Mouse (Mus musculus): ENCODE measurements around the gene Hpgd. TPM values are rescaled to one million over a fixed set of nuclear protein-coding genes. Genes with fewer than 3 reads are reported as not detected.

Hpgd gene
- polyA plus RNA-seq, 1 experiment = 1.8 TPM

- Histone ChIP-seq H3K4me1 (ENCODE audit: control insufficient read depth, insufficient read depth, low read length) (no peaks in the 10 kb centered on the region), H3K27me3 (ENCODE audit: control insufficient read depth, insufficient read depth, low read length, poor library complexity, severe bottlenecking) (no peaks in the 10 kb centered on the region), H3K4me3 (ENCODE audit: low read depth, low read length) (no peak overlapping the region), H3K36me3 (ENCODE audit: control insufficient read depth, insufficient read depth, low read length, poor library complexity, severe bottlenecking) (no peaks in the 10 kb centered on the region), H3K9ac (ENCODE audit: low read depth, poor library complexity, severe bottlenecking) (no peak overlapping the region), H3K9me3 (replicated peaks; ENCODE audit: control insufficient read depth, insufficient read depth, low read length, poor library complexity, severe bottlenecking) (no peaks in the 10 kb centered on the region), H3K27ac (ENCODE audit: insufficient read depth, low read length) (no peak overlapping the region)
- TF ChIP-seq POLR2A (IDR thresholded peaks at IDR 0.05; ENCODE audit: insufficient read depth, low read length) (no peak), CTCF (IDR thresholded peaks at IDR 0.05; ENCODE audit: low read depth, low read length) (no peak), EP300 (IDR thresholded peaks at IDR 0.05; ENCODE audit: insufficient read depth, low read depth, low read length) (no peak)
Observed at GRCm38 (mm10) chr8:56304595-56304994, 10.2 kb downstream of the Hpgd start.

- H3K4me1 ChIP-seq (ENCODE audit: control insufficient read depth, insufficient read depth, low read length) = no peaks in the 10 kb centered on the region
- no peaks in the 10 kb centered on the region for H3K36me3 ChIP-seq (ENCODE audit: control insufficient read depth, insufficient read depth, low read length, poor library complexity, severe bottlenecking)
- TF ChIP-seq CTCF (IDR thresholded peaks at IDR 0.05; ENCODE audit: low read depth, low read length) = no peak
- no peak for TF ChIP-seq EP300 (IDR thresholded peaks at IDR 0.05; ENCODE audit: insufficient read depth, low read depth, low read length)
- no peak for TF ChIP-seq POLR2A (IDR thresholded peaks at IDR 0.05; ENCODE audit: insufficient read depth, low read length)
- H3K27ac ChIP-seq (ENCODE audit: insufficient read depth, low read length) = no peak overlapping the region
- H3K9ac ChIP-seq (ENCODE audit: low read depth, poor library complexity, severe bottlenecking) = no peak overlapping the region
- no peaks in the 10 kb centered on the region for H3K9me3 ChIP-seq (replicated peaks; ENCODE audit: control insufficient read depth, insufficient read depth, low read length, poor library complexity, severe bottlenecking)
- no peak overlapping the region for H3K4me3 ChIP-seq (ENCODE audit: low read depth, low read length)
- H3K27me3 ChIP-seq (ENCODE audit: control insufficient read depth, insufficient read depth, low read length, poor library complexity, severe bottlenecking) = no peaks in the 10 kb centered on the region; the same call in 1 of the 2 replicates
Observed at GRCm38 (mm10) chr8:56313622-56314021, 19.2 kb downstream of the Hpgd start.

- Histone ChIP-seq H3K9ac (ENCODE audit: low read depth, poor library complexity, severe bottlenecking) (no peak overlapping the region), H3K36me3 (ENCODE audit: control insufficient read depth, insufficient read depth, low read length, poor library complexity, severe bottlenecking) (no peaks in the 10 kb centered on the region), H3K9me3 (replicated peaks; ENCODE audit: control insufficient read depth, insufficient read depth, low read length, poor library complexity, severe bottlenecking) (no peaks in the 10 kb centered on the region), H3K27ac (ENCODE audit: insufficient read depth, low read length) (no peak overlapping the region), H3K4me1 (ENCODE audit: control insufficient read depth, insufficient read depth, low read length) (no peaks in the 10 kb centered on the region), H3K4me3 (ENCODE audit: low read depth, low read length) (no peak overlapping the region), H3K27me3 (ENCODE audit: control insufficient read depth, insufficient read depth, low read length, poor library complexity, severe bottlenecking) (no peaks in the 10 kb centered on the region; the same call in 1 of the 2 replicates)
- TF ChIP-seq EP300 (IDR thresholded peaks at IDR 0.05; ENCODE audit: insufficient read depth, low read depth, low read length) (no peak), CTCF (IDR thresholded peaks at IDR 0.05; ENCODE audit: low read depth, low read length) (no peak), POLR2A (IDR thresholded peaks at IDR 0.05; ENCODE audit: insufficient read depth, low read length) (no peak)
Observed at GRCm38 (mm10) chr8:56315189-56315588, 20.8 kb downstream of the Hpgd start.

- Histone ChIP-seq H3K4me1 (ENCODE audit: control insufficient read depth, insufficient read depth, low read length) (no peaks in the 10 kb centered on the region), H3K9me3 (replicated peaks; ENCODE audit: control insufficient read depth, insufficient read depth, low read length, poor library complexity, severe bottlenecking) (no peaks in the 10 kb centered on the region), H3K36me3 (ENCODE audit: control insufficient read depth, insufficient read depth, low read length, poor library complexity, severe bottlenecking) (no peaks in the 10 kb centered on the region), H3K9ac (ENCODE audit: low read depth, poor library complexity, severe bottlenecking) (no peak overlapping the region), H3K27ac (ENCODE audit: insufficient read depth, low read length) (no peak overlapping the region), H3K27me3 (ENCODE audit: control insufficient read depth, insufficient read depth, low read length, poor library complexity, severe bottlenecking) (no peaks in the 10 kb centered on the region), H3K4me3 (ENCODE audit: low read depth, low read length) (no peak overlapping the region)
- TF ChIP-seq EP300 (IDR thresholded peaks at IDR 0.05; ENCODE audit: insufficient read depth, low read depth, low read length) = no peak
- no peak for TF ChIP-seq CTCF (IDR thresholded peaks at IDR 0.05; ENCODE audit: low read depth, low read length)
- TF ChIP-seq POLR2A (IDR thresholded peaks at IDR 0.05; ENCODE audit: insufficient read depth, low read length) = no peak
Observed at GRCm38 (mm10) chr8:56323276-56323675, 28.9 kb downstream of the Hpgd start.

- H3K36me3 ChIP-seq (ENCODE audit: control insufficient read depth, insufficient read depth, low read length, poor library complexity, severe bottlenecking) = no peaks in the 10 kb centered on the region
- H3K4me3 ChIP-seq (ENCODE audit: low read depth, low read length) = no peak overlapping the region
- H3K9ac ChIP-seq (ENCODE audit: low read depth, poor library complexity, severe bottlenecking) = no peak overlapping the region
- H3K9me3 ChIP-seq (replicated peaks; ENCODE audit: control insufficient read depth, insufficient read depth, low read length, poor library complexity, severe bottlenecking) = no peaks in the 10 kb centered on the region
- no peaks in the 10 kb centered on the region for H3K27me3 ChIP-seq (ENCODE audit: control insufficient read depth, insufficient read depth, low read length, poor library complexity, severe bottlenecking)
- TF ChIP-seq POLR2A (IDR thresholded peaks at IDR 0.05; ENCODE audit: insufficient read depth, low read length) (no peak), EP300 (IDR thresholded peaks at IDR 0.05; ENCODE audit: insufficient read depth, low read depth, low read length) (no peak), CTCF (IDR thresholded peaks at IDR 0.05; ENCODE audit: low read depth, low read length) (no peak)
- H3K4me1 ChIP-seq (ENCODE audit: control insufficient read depth, insufficient read depth, low read length) = no peaks in the 10 kb centered on the region
- H3K27ac ChIP-seq (ENCODE audit: insufficient read depth, low read length) = no peak overlapping the region
Observed at GRCm38 (mm10) chr8:56327709-56328108, 33.3 kb downstream of the Hpgd start.

GRCm38 (mm10) chr8:56328130-56328542, 33.8 kb downstream of the Hpgd start:
- Histone ChIP-seq H3K9me3 (replicated peaks; ENCODE audit: control insufficient read depth, insufficient read depth, low read length, poor library complexity, severe bottlenecking) (no peaks in the 10 kb centered on the region), H3K4me3 (ENCODE audit: low read depth, low read length) (no peak overlapping the region), H3K4me1 (ENCODE audit: control insufficient read depth, insufficient read depth, low read length) (no peaks in the 10 kb centered on the region), H3K27me3 (ENCODE audit: control insufficient read depth, insufficient read depth, low read length, poor library complexity, severe bottlenecking) (no peaks in the 10 kb centered on the region), H3K36me3 (ENCODE audit: control insufficient read depth, insufficient read depth, low read length, poor library complexity, severe bottlenecking) (no peaks in the 10 kb centered on the region), H3K27ac (ENCODE audit: insufficient read depth, low read length) (no peak overlapping the region), H3K9ac (ENCODE audit: low read depth, poor library complexity, severe bottlenecking) (no peak overlapping the region)
- no peak for TF ChIP-seq EP300 (IDR thresholded peaks at IDR 0.05; ENCODE audit: insufficient read depth, low read depth, low read length)
- no peak for TF ChIP-seq POLR2A (IDR thresholded peaks at IDR 0.05; ENCODE audit: insufficient read depth, low read length)
- TF ChIP-seq CTCF (IDR thresholded peaks at IDR 0.05; ENCODE audit: low read depth, low read length) = no peak

Data from ES-Bruce4 (cell line).